Mouse (Mus musculus): ENCODE data around the gene Pum1.

GRCm38 (mm10) chr4:130671079-130671845 is 8.1 kb downstream of the Pum1 start:
- TF ChIP-seq CTCF (IDR thresholded peaks at IDR 0.05; ENCODE audit: extremely low read depth, insufficient read depth, low read length), result no peak
- TF ChIP-seq POLR2A (IDR thresholded peaks at IDR 0.05; ENCODE audit: extremely low read depth, insufficient read depth, low read length), result no peak
